Mouse (Mus musculus) urinary bladder, postnatal 4 days (tissue): ENCODE measurements around the gene Izumo1.

Experiments
- DNase-seq, 2 experiments: peaks; one replicate each; pipeline ENCODE4 v3.0.0; 2021 to 2022; ENCODE audit warnings: low spot score in 2 of 2

Izumo1 gene

DNA sequence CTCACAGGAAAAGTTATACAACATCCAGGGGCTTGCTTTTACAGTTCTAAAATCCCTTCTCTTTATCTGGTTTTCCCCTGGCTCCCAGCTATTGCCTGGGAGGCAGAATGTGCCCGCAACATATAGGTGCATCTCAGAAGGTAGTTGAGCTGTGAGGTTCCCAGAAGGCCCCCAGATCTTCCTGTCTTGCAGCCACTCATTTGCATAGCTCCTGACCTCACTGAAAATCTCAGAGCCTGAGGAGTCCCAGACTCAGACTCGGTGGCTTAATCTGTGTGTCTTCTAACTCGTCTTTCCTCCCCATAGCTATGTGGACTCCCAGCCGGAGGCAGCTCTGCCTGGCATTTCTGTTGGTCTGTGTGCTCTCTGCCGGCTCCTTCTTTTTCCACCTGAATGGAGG, 3.3 kb upstream of the Izumo1 start:
- no peak for DNase-seq

DNA sequence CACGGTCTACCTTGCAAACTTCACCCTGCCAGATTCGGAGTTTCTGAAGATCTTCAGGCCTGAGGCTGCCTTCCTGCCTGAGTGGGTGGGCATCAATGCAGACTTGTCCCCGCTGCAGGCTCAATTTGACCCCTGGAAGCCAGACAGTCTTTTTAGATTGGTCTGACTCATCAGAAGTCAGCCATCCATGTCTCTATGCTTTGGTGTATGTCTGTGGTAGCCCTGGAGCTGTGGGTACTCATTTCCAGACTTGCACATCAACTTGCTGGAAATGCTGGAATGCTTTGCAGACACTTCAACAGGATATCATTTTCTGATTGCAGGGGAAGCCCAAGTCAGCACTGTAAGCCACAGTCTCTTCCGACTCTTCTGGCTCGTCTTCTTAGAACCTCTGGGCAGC, 2.0 kb upstream of the Izumo1 start:
- DNase-seq = no peak

DNA sequence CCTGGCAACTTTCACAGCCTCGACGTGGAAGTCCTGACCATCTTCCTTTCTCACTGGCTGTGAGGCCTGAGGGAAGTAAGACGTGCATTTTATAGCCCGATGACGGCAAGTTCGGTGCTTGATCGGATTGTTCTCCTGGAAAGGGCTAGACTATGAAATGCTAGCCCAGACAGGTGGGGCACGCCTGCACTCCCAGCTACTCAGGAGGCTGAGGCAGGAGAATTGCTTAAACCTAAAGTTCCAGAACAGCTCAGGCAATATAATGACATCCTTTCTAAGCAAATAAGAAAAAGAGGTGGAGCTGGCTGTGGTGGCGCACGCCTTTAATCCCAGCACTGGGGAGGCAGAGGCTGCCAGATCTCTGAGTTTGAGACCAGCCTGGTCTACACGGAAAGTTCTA, 1.9 kb downstream of the Izumo1 start:
- no peak for DNase-seq

DNA sequence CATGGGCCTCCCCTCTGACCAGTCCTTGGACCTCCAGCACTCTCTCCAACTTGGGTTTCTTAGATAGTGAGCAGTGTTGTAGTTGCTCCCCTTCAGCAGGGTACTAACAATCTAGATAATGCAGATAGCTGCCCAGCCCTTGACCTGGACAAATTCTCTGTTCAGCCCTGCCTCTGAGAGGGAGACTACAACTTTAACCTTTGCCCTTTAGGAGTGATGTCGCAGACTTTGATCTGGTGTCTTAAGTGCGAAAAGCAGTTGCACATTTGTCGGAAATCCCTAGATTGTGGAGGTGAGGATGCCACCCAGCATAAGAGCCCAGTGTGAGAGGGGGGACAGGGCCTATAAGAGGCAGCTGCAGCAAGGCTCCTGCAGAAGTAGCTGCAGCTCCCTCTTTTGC, 3.1 kb downstream of the Izumo1 start:
- DNase-seq = no peak

DNA sequence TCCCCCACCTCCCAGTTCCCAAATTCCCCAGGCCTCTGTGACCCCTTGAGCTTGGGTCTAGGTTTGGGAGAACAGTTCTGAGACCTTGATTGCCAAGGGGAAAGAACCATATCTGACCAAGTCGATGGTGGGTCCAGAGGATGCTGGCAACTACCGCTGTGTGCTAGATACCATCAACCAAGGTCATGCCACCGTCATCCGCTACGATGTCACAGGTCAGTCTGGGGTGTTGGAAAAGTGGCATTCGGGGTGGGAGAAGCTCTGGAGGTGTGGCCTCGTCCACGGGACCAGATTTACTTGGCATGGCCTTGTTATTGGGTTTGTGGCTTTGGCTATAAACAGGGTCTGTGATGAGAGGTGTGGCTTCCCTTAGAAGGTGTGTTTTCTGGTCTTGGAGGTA, 3.9 kb downstream of the Izumo1 start:
- DNase-seq = no peak

DNA sequence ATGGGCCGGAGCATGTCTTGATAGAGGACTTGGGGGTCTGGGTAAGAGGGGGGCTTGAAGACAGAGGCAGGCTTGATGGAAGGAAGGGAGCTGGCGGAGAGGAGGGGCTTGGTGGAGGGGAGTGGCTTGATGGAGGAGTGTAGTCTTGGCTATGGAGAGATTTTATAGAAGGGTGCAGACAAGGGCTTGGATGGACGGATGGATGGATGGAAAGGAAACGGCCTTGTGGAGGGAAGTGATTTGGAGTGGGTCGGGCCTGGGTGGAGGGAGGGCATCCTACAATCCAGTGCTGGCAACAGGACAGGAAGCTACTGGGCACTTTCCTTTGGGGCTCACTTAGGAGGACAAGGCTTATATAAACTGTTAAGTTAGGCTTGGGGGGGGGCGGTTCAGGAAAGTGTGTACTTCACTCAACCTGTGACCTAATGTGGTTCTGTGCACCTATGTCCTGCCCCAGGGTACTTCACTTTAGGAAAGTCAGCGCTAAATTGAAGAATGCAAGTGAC, 5.0 kb downstream of the Izumo1 start:
- no peak for DNase-seq

DNA sequence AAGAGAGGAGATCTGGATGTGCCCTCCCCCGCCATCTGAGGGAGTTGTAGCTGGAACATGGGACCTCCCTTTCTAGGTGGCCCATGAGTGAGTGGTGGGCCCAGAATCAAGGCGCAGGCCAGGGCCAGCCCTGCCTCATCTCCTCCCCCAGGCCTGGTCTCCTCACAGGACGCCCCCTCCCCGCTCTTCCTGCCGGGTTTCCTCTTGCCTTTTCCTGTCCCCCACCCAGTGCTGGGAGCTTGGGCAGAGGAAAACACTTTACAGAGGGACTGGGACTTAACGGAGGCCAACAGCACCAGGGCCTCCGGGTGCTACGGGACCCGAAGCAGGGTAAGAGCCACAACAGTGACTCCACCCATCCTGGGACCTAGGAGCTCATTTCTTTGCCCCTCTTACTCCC, 5.7 kb downstream of the Izumo1 start, which contains the start of gene Rasip1:
Gene Rasip1 (plus strand): TSS at position 228 of the 400 bp plus-strand sequence.
- no peak for DNase-seq

DNA sequence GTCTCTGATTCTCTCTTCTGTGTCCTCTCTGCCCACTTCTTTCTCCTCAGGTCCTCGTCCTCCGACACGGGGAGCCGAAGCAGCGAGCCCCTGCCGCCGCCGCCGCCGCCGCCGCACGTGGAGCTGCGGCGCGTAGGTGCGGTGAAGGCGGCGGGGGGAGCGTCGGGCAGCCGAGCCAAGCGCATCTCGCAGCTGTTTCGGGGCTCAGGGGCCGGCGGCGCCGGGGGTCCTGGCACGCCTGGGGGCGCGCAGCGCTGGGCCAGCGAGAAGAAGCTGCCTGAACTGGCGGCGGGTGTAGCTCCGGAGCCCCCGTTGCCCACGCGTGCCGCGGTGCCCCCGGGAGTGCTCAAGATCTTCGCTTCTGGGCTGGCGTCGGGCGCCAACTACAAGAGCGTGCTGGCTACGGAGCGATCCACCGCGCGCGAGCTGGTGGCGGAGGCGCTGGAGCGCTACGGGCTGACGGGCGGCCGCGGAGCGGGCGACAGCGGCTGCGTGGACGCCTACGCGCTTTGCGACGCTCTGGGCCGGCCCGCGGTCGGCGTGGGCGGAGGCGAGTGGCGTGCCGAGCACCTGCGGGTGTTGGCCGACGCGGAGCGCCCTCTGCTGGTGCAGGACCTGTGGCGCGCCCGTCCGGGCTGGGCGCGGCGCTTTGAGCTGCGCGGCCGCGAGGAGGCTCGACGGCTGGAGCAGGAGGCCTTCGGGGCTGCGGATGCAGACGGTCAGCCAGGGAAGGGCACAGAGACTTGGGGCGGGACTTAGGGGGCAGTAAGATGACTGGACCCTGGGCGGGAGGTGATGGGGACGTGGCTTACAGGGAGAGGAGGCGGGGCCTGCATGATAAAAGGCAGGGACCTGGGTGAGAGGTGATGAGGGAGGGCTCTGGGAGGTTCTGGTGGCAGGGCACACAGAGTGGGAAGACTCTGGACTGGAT, 7.0 kb downstream of the Izumo1 start:
- DNase-seq = peak; percentile 85 to 90

DNA sequence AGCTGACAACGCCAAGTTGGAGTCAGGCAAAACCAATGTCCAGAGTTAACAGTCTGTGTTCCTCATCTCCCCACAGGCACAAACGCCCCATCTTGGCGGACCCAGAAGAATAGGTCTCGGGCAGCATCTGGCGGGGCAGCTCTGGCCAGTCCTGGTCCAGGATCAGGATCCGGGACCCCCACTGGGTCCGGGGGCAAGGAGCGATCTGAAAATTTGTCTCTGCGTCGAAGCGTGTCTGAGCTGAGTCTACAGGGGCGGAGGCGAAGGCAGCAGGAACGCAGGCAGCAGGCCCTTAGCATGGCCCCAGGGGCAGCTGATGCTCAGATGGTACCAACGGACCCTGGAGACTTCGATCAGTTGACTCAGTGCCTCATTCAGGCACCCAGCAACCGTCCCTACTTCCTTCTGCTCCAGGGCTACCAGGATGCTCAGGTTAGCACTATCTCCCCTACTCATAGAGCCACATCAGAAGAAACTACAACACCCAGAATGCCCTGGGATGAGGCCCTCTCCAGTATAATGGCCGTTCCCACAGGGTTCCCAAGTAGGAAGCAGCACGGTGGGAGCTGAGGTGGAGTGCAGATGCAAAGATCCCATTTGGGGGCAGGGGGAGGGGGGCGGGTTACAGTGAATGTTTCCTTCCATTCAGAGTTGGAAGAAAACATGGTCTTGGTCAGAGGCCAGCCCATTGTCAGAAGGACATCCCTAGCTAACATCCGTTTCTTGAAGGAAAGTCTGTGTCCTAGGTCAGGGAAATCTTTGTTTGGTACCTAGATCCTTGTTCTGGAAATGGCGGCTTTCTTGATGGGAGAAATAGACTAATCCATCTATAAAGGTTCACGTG, 8.7 kb downstream of the Izumo1 start:
- DNase-seq = no peak

DNA sequence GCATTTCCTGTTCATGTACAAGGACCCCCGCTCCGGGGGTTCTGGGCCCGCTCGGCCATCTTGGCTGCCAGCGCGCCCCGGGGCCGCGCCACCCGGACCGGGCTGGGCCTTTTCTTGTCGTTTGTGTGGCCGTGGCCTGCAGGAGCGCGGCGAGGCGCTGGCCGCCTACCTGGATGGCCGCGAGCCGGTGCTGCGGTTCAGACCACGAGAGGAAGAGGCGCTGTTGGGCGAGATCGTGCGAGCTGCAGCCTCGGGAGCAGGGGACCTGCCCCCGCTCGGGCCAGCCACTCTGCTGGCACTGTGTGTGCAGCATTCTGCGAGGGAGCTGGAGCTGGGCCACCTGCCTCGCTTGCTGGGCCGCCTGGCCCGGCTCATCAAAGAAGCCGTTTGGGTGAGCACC, 10.9 kb downstream of the Izumo1 start:
- DNase-seq = peak in 1 of 2 experiments; percentile 51

DNA sequence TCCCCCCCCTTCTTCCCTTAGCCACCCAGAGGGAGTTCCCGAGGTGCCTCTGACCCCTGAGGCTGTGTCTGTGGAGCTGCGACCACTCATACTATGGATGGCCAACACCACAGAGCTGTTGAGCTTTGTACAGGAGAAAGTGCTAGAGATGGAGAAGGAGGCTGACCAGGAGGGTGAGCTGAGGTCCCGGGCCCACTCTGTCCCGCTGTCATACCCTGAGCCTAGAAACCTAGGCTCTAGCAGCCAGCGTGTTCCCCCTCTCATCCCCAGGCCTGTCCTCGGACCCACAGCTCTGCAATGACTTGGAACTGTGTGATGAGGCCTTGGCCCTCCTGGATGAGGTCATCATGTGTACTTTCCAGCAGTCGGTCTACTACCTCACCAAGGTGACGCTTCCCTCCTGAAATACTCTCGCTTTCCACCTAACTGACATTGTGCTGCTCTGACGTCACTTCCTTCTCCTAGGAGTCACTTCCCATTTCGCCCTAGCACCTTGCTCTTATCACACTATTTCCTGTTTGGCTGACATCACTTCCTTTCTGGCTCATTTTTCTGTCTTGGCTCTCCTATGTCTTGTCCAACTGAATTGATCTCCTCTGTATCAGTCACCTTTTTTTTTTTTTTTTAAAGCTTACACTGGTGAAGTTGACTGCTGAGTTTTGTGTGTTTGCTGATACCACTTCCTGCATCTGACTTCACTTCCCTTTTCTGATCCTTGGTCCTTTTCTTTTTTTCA, 13.5 kb downstream of the Izumo1 start:
- DNase-seq = no peak

DNA sequence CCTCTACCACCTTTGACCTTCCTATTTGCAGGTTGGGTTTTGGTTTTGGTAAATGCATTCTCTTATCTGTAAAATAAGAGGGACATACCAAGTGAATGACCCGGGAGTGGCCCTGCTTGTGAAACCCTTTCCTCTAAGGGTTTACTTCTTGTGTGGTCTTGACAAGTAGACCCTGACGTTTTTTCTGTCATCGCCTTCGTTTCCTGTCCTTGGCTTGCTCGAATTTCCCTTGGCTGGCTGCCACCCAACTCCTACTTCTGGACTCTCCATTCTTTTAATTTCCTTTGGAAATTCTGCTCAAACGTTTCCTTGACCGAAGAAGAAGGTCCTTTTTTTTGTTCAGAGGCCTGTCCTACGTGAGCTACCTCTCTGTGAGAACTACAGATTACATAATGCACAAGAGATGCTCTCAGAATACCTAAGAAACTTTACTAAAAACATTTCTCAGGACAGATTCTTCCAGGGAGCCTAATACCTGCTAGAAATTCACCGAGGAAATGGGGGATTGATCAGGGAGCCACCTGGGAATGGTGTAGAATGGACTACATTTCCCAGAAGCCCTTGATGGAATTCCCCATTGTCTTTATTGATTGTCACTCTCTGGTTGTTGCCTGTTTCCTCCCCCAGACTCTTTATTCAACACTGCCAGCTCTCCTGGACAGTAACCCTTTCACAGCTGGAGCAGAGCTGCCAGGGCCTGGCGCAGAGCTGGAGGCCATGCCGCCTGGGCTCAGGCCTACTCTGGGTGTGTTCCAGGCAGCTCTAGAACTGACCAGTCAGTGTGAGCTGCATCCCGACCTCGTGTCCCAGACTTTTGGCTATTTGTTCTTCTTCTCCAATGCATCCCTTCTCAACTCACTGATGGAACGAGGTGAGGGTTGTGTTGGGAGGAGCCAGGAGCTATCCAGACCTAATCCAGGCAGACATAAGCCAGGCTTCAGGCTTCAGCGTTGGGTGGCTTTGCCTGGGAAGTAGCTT, 14.4 kb downstream of the Izumo1 start:
- DNase-seq = no peak

DNA sequence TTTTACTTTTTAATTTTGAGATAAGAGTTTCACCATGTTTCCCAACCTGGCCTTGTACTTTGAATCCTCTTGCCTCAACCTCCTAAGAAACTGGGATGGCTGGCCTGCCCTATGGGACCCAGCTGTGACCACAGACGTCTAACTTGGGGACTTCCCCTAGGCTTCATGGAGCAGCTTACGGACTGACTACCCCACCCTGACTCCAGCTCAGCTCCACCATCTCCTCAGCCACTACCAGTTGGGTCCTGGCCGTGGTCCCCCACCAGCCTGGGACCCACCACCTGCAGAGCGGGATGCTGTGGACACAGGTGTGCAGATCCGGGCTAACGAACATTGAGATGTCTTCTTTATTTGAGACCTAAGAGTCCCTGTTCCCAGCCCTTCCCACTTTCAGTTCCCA, 16.1 kb downstream of the Izumo1 start:
- no peak for DNase-seq

DNA sequence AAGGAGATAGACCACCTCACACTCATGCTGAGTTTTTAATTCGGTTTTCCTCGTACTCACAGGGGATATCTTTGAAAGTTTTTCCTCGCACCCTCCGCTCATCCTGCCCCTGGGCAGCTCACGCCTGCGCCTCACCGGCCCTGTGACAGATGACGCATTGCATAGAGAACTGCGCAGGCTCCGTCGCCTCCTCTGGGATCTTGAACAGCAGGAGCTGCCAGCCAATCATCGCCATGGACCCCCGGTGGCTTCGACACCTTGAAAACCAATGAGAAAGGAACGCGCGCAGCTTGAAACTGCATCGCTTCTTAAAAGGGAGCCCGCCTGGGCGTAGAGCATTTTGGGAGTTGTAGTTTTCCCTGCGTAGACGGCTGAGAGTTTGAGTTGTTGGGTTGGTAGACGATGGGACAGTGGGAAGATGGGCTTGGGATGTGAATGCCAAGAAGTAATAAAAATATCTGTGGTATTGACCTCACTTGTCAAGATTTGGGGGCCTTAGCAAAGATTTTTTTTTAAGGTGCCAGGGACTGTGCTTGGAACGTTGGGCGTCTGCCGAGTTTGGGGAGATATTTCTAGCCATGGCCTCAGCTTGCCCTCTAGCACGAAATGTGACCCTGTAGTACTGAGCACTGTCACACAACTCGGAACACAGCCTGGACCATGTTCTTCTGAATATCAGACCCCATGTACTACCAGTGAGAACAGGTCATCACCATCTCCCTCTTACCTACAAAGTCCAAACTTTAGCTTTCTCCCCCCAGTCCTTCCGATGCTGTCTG, 17.2 kb downstream of the Izumo1 start:
- DNase-seq = peak; percentile 91 to 94

DNA sequence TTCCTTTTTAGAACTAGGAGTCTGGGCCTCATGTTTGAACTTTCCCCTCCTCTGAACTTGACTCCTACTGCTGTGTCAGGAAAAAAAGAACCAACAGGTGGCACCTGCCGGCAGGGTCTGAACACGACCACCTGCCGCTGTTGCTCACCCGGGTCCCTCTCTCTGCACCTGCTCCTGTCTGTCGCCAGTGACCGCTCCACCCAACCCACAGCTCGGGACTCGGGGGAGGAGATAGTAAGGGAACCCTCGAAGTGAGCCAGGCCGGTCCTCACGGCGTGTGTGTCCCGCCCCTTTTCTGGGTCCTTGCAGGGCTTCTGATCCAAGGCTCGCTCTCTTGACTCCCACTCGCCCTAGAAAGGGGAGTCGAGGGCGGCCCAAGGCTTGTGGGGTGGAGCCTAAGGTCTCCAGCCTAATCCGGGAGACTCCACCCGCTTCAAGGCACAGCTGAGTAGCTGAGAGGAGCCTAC, 18.0 kb downstream of the Izumo1 start, which contains the start of gene Mamstr:
Gene Mamstr (plus strand): TSS at position 417 of the 467 bp plus-strand sequence.
- DNase-seq = no peak

DNA sequence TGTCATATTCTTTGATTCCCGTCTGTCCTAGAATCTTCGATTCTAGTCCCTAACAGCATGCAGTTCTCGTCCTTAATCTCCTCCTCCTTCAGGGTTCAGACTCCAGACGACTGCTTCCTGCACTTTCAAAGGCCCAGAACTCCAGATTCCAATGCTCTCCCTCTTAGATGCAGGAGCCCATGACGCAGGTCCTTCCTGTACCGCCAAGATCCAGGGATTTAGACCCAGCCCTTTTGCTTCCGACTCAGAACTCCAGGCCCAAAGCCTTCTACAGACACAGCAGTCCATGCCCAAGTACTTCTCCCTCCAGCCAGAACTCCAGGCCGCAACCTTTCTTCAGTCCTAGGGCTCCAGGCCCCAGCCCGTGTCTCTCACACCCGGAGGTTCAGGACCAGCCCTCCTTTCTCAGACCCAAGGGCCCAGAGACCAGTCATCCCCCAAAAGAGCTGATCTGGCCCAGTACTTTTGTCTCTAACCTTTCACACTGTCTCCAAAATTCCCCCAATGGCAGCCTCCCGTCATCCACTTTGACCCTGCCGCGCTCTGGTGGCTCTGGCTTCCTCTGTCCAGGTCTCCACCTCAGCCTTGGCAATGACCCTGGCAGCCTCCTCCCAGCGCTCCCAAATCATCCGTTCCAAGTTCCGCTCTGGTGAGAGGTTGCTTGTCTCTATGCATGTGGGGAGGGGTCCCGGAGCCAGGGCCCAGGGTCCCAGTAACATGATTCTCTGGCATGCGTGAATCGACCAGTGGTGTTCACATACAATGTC, 18.8 kb downstream of the Izumo1 start:
- DNase-seq = no peak

DNA sequence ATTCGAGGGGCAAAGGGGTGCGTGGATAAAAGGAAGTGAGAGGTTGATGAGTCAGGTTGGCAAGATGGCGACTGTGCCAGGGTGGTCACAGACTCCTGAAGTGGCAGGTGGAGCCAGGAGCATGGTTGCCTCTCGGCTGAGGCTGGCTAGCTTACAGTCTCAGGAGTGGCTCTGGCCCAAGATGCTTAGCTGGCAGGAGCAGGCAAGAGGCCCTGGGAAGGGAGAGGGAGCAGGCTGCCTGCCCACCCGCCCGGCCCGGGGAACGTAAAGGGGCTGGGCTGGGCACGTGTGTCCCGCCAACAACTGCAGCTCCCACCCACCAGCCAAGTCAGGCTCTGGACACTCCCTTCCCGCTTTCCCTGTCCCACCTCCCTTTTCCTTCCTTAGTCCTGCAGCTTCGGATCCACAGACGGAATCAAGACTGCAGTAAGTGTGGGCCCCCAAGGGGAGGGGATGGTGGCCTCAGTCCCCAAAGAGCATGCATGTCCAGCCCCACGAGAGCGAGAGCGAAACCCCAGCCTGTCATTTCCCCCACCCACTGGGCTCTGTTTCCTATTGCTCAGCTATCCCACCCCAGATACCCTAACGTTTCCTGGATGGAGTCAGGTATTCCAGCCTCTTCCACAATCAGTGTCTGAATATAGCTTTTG, 19.9 kb downstream of the Izumo1 start:
- peak in 1 of 2 experiments; percentile 54 for DNase-seq

DNA sequence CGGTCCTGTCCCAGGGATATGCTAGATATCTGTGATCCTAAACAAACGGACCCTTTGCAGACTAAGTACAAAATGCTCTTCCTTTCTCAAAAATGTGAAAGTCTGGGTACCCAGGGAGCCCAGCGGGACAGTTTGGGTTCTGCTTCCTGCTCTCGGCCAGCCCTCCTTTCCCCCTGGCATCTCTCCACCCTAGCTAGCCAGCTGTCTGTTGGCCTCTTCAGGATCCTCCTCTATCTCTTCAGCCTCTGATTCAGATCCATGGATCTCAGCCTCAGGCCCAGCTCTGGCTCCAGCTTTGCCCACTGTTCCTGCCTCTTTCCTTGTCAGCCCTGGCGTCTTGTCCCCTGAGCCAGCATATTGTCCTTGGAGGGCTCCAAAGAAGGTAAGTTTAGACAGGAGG, 20.5 kb downstream of the Izumo1 start:
- no peak for DNase-seq
